Mouse (Mus musculus): ENCODE data around the gene Ikbip.

DNA sequence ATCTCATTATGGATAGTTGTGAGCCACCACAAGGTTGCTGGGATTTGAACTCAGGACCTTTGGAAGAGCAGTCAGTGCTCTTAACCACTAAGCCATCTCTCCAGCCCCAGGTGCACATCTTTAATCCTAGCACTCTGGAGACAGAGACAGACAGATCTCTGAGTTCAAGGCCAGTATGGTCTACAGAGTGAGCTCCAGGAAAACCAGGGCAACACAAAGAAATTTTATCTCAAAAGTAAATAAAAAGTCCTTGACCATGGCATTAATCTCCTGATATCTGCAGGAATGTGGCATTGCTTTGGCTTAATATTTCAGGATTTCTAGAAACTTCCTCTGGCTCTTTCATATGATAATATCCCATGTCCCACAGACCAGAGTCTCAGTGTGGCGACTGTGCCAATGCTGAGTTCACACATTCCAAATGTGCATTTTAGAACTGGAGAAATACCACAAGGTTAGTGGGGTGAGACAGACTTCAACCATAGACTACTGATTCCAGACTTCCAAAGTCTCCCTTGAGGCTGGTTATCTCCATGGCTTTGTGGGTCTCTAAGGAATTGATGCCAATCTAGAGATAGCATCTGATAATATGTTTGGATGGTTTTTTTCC lies 45.9 kb downstream of the Ikbip start:
- TF ChIP-seq CHD2 (IDR thresholded peaks at IDR 0.05; ENCODE audit: low read depth, low read length), result no peak
- TF ChIP-seq ZC3H11A (IDR thresholded peaks at IDR 0.05; ENCODE audit: borderline replicate concordance, low read depth, low read length), result no peak
- no peak for TF ChIP-seq ZNF384 (IDR thresholded peaks at IDR 0.05; ENCODE audit: low read depth, low read length)
- TF ChIP-seq MAFK (IDR thresholded peaks at IDR 0.05; ENCODE audit: insufficient read depth, low read depth, low read length), result no peak
- TF ChIP-seq HCFC1 (IDR thresholded peaks at IDR 0.05; ENCODE audit: borderline replicate concordance, insufficient read depth, low read length), result no peak

Measured in ES-E14 (cell line).